Mouse (Mus musculus) bone marrow macrophage, adult 2 months (primary cell): ENCODE results near the gene Cst3.

ENCODE experiments used
- CTCF ChIP-seq: IDR thresholded peaks from 2 replicates; pipeline ENCODE4 v1.5.1; 2012; ENCODE audit warnings: low read depth, mild to moderate bottlenecking, low read length, moderate library complexity
- POLR2A ChIP-seq: IDR thresholded peaks from 2 replicates; pipeline ENCODE4 v1.6.1; 2012; ENCODE audit warnings: mild to moderate bottlenecking, low read depth, low read length, borderline replicate concordance

- no peak for TF ChIP-seq CTCF
- TF ChIP-seq POLR2A: no peak
Measured at GRCm38 (mm10) chr2:148888872-148889271, 13.4 kb upstream of the Cst3 start.
